Mouse (Mus musculus) testis, adult 2 months (tissue): ENCODE data around the gene Gm20518.

Experiments
- CTCF ChIP-seq: fragments of 200-500 bp; IDR thresholded peaks from 2 replicates; pipeline ENCODE4 v1.5.1; 2012; ENCODE audit warnings: low read depth, mild to moderate bottlenecking, inconsistent platforms, low read length, moderate library complexity; ENCODE audit not compliant: control insufficient read depth, insufficient read depth, insufficient replicate concordance
- POLR2A ChIP-seq: fragments of 200-500 bp; IDR thresholded peaks from 2 replicates; pipeline ENCODE4 v1.6.1; 2012; ENCODE audit warnings: low read depth, mild to moderate bottlenecking, inconsistent platforms, low read length, moderate library complexity; ENCODE audit not compliant: control insufficient read depth

GRCm38 (mm10) chr16:17920586-17920985, 29.1 kb upstream of the Gm20518 start:
- TF ChIP-seq POLR2A = no peak
- TF ChIP-seq CTCF = no peak
